Mouse (Mus musculus): ENCODE results near the gene Cryzl2.

The Cryzl2 gene

DNA sequence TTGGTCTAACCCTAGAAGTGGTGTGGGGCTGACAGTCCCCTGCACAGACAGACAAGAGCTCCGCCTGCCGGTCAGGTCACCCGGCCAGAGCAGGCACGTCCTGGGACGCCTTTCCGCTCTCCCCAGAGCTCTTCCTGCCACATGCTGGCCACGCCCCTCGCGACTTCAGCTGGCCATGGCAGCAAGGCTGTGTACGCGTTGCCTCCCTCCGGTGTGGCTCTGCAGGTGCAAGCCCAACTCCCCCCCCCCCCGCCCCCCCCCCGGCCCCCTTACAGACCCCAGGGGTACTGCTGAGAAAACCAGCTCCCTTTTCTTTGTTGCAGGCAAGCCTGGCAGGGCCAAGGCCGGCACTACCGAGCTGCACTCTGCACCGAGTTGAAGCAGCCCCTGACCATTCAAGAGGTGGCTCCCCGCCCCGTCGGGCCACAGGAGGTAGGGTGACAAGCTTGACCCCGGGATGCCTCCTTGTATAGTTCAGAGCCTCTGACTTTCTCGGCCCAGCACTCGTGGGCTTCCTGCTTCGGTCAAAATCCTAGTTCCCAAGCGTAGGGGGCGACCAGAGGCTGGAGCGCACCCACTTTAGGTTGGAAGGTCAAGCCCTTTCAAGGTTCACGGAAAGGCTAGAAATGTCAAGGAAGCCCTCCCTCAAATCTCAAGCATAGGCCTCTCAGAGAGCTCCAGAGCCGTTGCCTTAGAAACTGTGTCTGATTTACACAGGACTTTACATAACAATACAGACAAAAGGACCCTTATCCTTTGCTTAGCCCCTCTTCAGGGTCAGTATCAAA lies at the start of gene Cryzl2:
Gene Cryzl2 (plus strand): TSS at position 157 of the 788 bp plus-strand sequence.
- DNase-seq (ENCODE audit: low spot score): peak; percentile 35

DNA sequence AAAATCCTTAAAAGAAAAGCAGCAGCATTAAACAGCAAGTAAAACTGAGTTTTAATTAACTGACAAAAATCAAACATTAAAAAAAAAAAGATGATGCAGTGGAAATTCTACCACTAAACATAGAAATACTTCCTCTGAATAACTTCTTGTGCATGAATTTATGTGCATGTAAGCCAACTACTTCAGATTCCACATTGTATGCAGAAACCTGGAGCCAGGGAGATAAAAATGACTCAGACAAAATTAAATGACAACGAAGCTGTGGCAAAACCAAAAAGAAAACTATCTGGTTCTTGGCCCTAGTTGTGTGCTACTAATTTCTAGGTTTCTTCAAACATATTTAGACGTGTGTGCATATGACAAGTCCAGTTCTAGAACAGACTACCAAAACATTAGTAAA lies 48.7 kb upstream of the Cryzl2 start:
- DNase-seq (ENCODE audit: low spot score): no peak

DNA sequence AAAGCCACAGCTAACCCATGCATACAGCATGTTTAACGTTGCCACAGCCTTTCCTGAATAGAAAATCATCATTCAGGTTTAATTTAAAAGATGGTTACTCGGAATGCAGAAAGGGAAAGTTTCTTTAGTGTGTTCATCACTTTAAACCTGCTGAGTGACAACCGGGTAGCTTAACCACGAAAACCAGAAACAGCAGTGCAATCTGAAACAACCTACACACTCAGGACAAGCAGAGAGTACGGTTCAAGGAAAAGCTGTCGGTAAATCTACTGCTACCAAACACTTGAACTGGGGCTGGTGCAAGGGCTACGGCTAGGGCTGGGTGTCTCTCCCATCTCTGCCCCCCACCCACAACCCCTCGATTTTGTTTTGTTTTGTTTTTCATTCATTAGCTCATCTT lies 47.4 kb upstream of the Cryzl2 start:
- DNase-seq (ENCODE audit: low spot score): no peak

DNA sequence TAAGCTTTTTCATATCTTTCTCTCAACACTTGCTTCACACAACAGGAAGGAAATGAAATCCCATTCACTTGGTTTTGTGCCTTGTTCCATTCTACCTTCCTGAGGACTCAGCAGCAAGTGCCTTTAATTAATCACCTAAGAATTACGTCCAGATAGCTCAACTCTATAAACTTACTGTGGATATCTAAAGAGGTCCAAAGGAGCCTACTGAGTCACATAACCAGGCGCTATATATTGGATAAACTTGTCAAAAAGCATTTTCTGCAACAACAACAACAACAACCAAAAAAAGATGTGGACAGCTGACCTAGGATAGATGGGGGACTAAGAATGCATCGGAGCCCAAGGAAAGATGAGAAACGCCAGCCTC lies 47.1 kb upstream of the Cryzl2 start:
- no peak for DNase-seq (ENCODE audit: low spot score)

DNA sequence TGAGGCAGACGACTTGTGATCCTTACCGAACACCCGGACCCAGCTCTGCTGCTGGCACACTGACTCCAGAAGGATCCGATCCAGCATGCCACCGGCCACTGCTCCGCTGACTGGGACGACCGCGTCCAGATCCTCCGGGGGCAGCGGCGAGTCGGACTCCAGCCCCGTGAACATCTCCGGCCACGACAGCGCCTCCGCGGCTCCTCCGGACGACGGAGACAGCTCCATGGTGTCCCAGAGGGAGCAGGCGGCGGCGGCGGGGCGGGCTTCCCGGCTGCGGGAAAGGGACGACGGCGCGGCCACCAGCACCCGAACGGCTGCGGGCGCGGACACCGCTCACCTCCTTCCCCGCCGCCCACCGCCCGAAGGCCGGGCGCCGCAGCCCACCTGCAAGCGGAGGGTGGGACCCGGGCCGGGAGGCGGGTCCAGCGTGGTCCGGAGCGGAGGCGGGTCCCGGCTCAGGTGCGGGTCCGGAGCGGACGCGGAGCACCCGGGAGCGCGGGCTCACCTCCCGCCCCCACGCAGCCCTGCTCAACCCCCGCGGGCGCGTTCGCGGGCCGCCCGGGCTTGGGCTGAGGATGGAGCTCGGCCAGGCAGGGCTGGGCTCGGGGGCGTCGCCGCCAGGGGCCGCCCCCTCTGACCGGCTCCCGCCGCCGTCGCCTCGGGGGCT lies 46.5 kb upstream of the Cryzl2 start:
- DNase-seq (ENCODE audit: low spot score): peak; percentile 4

GRCm38 (mm10) chr1:157412454-157413369 lies 45.7 kb upstream of the Cryzl2 start, which contains the start of gene Rasal2:
Rasal2 (minus strand) TSS chr1:157412595.
- peak; percentile 82 for DNase-seq (ENCODE audit: low spot score)

GRCm38 (mm10) chr1:157415771-157416170 lies 42.6 kb upstream of the Cryzl2 start:
- DNase-seq (ENCODE audit: low spot score): no peak

DNA sequence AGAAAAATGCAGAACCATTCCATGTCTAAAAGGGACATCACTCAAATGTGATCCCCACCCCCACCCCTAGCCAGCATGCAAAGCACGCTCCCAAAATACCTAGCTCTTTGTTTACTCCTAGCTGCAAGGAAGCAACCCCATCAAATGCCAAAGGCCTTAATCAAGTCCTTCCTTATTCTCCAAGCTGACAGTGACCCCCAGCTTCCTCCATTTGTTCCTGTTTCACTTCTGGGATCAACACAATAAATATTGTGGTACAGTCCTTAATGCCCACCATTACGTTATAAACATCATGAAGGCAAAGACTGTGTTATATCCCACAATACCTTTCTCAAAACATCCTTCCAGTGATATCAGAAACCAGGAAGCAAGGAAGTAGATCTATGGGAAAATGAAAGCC lies 41.7 kb upstream of the Cryzl2 start:
- no peak for DNase-seq (ENCODE audit: low spot score)

DNA sequence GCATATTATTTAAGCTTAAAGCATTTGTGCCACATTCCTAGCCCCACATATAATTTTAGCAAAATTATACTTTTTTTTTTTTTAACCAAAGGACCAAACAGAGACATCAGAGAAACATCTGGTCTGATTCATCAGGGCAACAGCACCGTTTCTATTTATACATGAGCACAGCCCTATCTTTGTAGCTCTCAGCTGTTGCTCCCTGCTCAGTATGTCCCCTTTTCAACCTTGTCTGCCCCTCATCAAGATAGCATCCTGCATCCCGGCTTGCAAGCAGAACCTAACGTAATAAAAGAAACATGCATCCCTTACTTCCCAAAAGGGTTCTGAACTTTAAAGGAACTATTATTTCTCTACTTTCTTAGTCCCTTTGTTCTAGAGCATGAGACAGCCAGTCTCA lies 41.0 kb upstream of the Cryzl2 start:
- DNase-seq (ENCODE audit: low spot score): no peak

- no peak for DNase-seq (ENCODE audit: low spot score)
Observed at GRCm38 (mm10) chr1:157417861-157418260, 40.5 kb upstream of the Cryzl2 start.

DNA sequence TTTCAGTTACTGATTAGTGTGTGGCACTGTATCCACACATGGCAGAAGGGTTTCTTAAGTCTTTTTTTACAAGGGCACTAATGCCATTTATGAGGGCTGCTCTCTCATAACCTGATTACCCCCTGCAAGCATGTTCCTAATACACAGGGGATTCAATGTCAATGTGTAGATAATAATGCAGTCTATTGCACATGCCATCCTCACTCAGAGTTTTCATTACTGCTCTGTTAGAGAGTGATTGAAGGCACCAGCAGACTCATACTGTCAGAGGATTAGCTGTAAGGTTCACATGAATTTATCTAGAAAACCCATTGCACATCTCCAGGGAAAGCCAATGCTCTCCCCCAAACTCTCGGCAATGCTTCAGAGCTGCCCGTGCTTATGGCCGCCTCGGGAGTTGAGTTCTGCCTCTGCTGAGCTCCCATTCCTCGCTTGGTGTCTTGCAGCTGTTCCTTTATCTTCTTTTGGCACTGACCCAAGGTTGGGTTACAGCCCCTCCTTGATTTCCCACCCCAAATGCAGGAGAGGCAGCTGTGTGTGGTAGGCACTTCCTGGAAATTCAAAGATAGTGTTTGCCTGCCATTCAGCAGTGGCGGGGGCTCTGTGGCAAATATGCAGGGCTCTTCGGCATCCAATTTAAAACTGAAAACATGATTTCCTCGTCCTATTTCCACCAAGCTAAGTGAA lies 32.5 kb upstream of the Cryzl2 start:
- DNase-seq (ENCODE audit: low spot score): no peak

- no peak for DNase-seq (ENCODE audit: low spot score)
Observed at GRCm38 (mm10) chr1:157426933-157427332, 31.4 kb upstream of the Cryzl2 start.

GRCm38 (mm10) chr1:157427604-157428003 lies 30.8 kb upstream of the Cryzl2 start:
- DNase-seq (ENCODE audit: low spot score): no peak

DNA sequence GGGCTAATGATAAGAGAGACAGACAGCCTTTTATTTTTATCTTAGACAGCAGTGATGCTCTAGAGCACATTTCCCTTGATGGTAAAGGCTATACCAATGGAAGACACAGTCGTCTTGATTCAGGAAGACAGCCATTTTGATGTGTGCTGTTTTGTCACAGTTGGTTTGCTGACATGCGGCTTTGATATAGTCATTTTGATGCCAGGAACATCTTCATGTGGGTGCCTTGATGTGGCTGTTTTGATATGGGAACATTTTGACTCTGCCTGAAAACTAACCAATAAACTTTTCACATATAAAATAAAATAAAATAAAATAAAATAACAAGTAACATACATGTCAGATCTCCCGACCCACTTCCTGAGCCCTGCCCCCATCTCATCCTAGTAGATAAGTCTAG lies 30.0 kb upstream of the Cryzl2 start:
- peak; percentile 31 for DNase-seq (ENCODE audit: low spot score)

- no peak for DNase-seq (ENCODE audit: low spot score)
Observed at GRCm38 (mm10) chr1:157433316-157433715, 25.1 kb upstream of the Cryzl2 start.

- no peak for DNase-seq (ENCODE audit: low spot score)
Observed at GRCm38 (mm10) chr1:157434404-157434803, 24.0 kb upstream of the Cryzl2 start.

DNA sequence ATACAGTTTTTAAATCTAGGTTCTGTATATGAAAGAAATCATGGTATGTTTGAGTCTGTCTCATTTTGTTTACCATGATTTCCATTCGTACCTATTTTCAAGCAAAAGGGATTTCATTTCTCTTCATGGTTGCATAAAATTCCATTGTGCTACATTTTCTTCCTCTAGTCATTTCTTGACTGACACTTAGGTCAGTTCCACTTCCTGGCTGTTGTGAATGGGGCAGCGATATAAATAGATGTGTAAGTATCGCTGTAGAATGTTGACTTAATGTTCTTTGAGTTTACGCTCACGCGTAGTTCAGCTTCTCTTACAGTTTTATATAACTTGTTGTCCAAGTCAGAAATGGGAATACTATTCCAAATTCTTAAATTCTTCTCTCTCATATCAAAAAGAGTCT lies 22.5 kb upstream of the Cryzl2 start:
- DNase-seq (ENCODE audit: low spot score): no peak

DNA sequence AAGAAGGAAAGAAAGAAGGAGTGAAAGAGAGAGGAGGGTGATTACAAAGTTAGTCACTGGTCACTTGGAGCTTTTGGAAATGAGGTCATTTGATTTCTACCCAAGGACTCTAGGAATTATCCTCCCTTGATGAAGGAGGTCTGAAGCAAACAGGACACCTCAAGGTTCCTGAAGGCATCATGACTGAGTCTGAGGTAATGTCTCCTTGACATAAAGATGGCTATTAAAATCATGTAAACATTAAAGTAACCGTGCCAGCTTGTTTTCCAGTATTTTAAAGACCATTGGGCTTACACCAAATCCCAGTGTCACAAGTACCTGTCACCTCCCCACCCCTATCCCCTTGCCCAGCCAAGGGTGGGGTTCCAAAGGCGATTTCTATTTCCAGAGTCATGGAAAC lies 20.1 kb upstream of the Cryzl2 start:
- DNase-seq (ENCODE audit: low spot score): no peak

DNA sequence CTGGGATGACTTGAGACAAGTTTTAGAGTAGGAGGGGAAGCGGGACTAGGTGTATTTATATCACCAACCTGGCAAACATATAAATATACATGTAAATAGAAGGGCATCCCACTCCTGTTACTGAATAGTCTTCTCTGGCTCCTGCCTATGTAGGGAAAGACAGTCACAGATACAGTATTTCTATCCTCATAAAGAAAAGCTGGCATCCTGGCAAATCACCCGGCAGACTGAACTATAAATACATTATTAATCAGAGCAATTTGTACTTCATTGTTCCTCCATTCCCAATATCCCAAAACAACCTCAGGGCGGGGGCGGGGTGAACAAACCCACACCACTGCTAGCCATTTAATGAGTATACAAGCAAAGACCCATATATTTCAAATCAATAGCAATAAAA lies 19.3 kb upstream of the Cryzl2 start:
- DNase-seq (ENCODE audit: low spot score): no peak

DNA sequence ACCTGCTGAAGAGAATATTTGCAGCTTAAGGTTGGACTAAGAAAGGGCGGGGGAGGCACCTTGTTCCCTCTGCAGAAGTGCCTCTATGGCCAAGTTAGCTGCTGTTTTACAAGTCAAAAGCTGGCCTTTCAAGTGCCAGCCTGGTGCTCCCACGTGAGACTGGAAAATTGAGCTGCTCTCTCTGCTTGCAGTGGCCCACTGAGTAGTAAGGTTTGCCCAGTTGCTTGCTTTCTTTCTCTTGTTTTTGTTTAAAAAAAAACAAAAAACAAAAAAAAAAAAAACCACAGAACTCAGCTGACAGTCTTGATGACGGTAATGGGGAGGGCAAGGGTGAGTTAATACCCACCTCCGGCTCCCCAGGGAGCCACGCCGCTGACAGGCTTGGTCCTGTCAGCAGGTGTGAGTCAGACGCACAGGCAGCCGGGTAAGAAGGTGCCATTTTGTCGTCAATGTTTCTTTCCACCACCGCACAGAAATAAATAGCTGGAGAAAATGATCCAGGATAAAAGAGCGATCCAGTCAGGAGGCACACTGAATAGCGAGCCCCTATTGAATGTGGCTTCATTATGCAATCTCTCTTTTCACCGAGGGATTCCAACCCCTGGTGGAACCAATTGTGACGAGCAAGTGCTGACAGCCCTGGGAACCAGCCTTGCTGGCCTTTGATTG lies 18.3 kb upstream of the Cryzl2 start:
- no peak for DNase-seq (ENCODE audit: low spot score)

DNA sequence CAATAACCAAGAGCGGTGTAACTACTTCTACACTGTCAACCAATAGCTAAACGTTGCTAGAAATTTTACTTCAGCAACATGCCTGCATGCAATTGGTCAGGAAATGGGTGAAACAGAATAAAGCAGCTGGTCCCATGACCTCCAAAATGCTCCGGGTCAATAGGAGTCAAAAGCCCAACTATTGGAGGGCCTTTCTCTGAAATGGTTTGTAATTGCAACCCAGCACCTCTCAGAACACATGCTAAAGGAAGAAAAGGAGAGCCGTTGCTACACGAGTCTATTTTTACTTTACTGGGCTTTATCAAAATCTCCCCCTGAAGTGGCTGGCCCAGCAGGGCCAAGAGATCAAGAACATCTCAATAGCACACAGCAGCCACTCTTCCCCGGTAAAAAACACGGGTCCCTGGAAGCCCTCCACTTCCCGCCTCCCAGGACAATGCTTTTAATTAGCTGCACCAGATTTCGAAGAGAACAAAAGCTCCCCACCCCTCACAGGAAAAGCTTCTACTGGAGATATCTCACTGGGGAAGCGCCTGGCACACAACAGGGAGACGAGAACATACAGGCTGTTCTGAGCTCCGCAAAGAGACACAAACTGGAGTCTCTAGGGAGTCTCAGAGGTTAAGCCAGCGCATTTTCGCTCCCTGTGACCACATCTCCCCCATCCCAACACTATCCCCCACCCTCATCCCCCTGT lies 15.2 kb upstream of the Cryzl2 start:
- no peak for DNase-seq (ENCODE audit: low spot score)

Data from T-cell, adult 2 months (primary cell).